Mouse (Mus musculus) left cerebral cortex, adult 2 months (tissue): ENCODE results near the gene Psmb10. TPM values are rescaled to one million over a fixed set of nuclear protein-coding genes. Genes with fewer than 3 reads are reported as not detected.

Source experiments
- DNase-seq, 2 experiments: peaks; one replicate each; pipeline ENCODE4 v3.0.0; 2021 to 2022; ENCODE audit warnings: low spot score in 2 of 2, mixed read lengths in 1 of 2; ENCODE audit errors: extremely low spot score in 1 of 2
- H3K27ac ChIP-seq: fragments of 200-600 bp; 2 replicates; pipeline ENCODE4 v1.8.1; 2022
- H3K4me3 ChIP-seq: fragments of 200-600 bp; 2 replicates; pipeline ENCODE4 v1.8.1; 2022
- CTCF ChIP-seq: fragments of 200-600 bp; IDR thresholded peaks from 2 replicates; pipeline ENCODE4 v1.8.1; 2022; ENCODE audit warnings: antibody characterized with exemption, mild to moderate bottlenecking, moderate library complexity
- intact Hi-C: fragments of 180-260 bp; cut with DNase I; formaldehyde crosslinking; loops from one replicate; pipeline ENCODE4 v1.15.1; 2025
- total RNA-seq, 2 experiments: library from RNA; stranded (reverse); gene quantifications; 2 replicates each; pipeline ENCODE4 v1.2.3; 2021

Psmb10 gene
- total RNA-seq, 2 experiments from 2014 or later = 90.3 to 91.9 TPM

- Histone ChIP-seq H3K4me3 (peak overlapping the region; percentile 70), H3K27ac (peak overlapping the region; percentile 98)
- DNase-seq = no peak
- intact Hi-C loops = no loop called here
- TF ChIP-seq CTCF = no peak
These were observed 2.2 kb downstream of the Psmb10 start for GRCm38 (mm10) chr8:105935863-105936603.

DNA sequence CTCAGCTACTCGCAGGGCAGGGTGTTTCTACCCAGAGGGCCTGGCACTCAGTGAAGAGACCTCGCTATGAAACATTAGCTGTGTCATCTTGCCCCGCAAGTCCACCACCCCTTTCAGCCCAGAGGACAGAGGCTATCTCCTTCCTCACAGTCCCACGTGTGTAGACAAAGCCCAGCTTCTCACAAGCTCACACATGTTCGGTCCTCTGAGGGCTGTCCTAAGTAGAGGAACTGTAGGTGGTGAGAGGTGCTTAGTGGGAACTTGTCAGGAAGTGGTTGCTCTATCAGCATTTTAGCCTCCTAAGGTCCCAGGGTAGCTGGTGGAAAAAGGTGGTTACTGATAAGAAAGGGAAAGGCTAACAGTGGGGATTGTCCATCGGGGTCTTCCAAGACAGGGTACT, 3.1 kb downstream of the Psmb10 start:
- TF ChIP-seq CTCF = no peak
- DNase-seq = no peak
- Histone ChIP-seq H3K4me3 (no peak overlapping the region), H3K27ac (no peak overlapping the region)
- intact Hi-C loops = no loop called here

GRCm38 (mm10) chr8:105933762-105934161, 4.5 kb downstream of the Psmb10 start, which contains the start of gene Ctrl:
Gene Ctrl (minus strand): TSS chr8:105933862.
- DNase-seq = no peak
- intact Hi-C loops = no loop called here
- H3K4me3 ChIP-seq = no peak within 1 kb of the TSS
- TF ChIP-seq CTCF = no peak
- no peak within 1 kb of the TSS for H3K27ac ChIP-seq

DNA sequence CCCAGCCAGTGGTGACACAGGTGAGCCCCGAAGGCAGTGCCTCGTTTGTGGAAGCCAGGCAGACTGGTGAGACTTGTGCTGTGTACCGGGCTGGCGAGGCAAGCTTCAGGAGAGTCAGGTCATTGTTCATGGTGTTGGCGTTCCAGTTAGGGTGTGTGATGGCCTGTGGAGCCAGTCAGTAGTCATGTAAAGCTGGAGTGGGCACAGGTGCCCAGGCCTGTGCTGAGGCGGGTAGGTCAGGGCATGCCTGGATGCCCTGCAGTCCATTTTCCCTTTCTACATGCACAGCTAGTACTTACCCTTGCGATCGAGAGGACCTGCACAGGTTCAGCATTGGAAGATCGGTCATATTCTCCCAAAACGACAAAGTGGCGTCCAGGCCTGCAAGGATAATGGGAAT, 5.7 kb downstream of the Psmb10 start:
- intact Hi-C loops = no loop called here
- DNase-seq = no peak
- no peak for TF ChIP-seq CTCF
- Histone ChIP-seq H3K4me3 (no peak overlapping the region), H3K27ac (no peak overlapping the region)

DNA sequence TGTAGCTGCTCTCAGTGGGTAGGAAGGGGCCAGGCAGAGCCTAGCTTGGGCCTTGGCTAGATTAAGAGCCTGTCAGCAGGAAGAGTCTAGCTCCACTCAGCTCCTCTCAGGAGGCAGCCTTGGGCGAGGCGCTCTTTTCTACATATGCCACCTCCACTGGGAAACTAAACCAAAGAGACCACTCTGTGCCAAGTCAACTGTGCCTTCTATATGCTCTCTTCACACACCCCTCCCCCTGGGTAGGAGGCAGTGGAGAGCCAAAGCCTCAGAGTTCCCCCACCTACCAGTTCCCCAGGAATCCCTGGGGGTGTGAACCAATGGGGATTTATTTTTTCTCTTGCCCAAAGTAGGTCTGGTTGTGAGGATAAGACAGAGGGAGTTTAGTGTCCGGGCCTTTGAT, 7.0 kb downstream of the Psmb10 start:
- no peak for DNase-seq
- intact Hi-C loops = loop anchor here (2.0 kb wide), 3 partner anchors 38 to 96 kb away; partner anchors contain the start of genes Nrn1l and Thap11
- Histone ChIP-seq H3K4me3 (no peak overlapping the region), H3K27ac (peak overlapping the region; percentile 82)
- TF ChIP-seq CTCF = no peak

DNA sequence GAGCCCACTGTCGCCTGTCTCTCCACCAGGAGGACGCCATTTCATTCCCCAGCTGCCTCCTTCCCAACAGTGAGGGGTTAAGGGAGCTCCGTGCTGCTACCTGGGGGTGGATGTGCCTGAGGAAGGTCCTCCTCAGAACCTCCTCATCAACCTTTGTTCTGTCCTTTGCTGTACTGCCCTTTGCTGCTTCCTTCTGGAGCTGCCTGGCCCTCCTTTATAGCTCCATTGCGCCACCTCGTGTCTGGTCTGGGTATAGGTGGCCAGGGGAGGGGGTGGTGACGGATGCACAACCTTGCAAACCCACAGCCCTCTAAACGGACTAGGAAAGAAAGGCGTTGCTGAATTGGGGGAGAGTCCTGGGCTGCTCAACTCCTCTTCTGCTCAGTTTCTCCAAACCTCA, 7.6 kb downstream of the Psmb10 start:
- Histone ChIP-seq H3K27ac (peak overlapping the region; percentile 82), H3K4me3 (no peak overlapping the region)
- DNase-seq = peak; percentile 74 to 92
- peak; percentile 92 for TF ChIP-seq CTCF
- intact Hi-C loops = loop anchor here (1.0 to 2.0 kb wide), 4 partner anchors 38 to 216 kb away; partner anchors contain the start of genes Nrn1l and Thap11

DNA sequence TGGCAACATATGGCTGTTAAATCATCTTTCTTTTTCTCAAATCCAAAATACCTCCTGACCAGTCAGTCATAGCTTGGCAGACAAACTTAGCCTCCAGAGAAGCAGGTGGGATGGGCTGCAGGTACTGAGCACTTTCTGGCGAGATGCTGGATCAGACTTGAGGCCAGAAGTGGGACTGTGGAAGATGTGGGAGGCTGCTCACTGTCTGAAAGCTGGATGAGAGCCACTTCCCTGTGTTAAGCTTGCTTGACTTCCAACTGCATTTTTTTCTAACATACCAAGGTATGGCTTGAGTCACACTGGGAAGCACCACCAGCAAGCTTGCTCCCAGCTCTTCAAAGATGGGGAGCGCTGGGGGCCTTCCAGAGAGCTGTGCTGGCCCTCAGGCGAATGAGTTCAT, 13.1 kb downstream of the Psmb10 start:
- peak overlapping the region; percentile 80 for H3K27ac ChIP-seq
- intact Hi-C loops = no loop called here
- TF ChIP-seq CTCF = no peak
- no peak for DNase-seq
- no peak overlapping the region for H3K4me3 ChIP-seq

DNA sequence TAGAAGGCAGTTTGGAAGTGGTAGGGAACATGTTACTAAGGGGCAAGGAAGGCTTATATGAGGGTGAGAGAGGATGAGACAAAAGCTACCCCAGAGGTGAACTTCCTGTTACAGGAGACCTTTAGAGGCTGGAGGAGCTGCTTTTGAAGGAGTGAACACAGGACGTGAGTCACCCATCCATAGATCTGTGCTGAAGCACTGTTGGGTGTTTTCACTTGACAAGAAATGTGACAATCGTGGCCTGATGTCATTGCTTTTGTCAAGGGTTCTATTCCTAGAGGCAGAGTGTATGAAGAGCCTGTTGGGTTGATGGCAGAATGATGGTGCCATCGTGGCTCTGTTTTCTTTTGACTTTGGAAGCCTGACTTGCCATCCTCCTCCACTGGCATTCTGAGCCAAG, 18.9 kb downstream of the Psmb10 start:
- peak in 1 of 2 experiments; percentile 20 for DNase-seq
- no peak for TF ChIP-seq CTCF
- peak overlapping the region; percentile 38; the same call in 1 of the 2 replicates for H3K27ac ChIP-seq
- H3K4me3 ChIP-seq = no peak overlapping the region
- intact Hi-C loops = no loop called here

GRCm38 (mm10) chr8:105900941-105901616, 37.2 kb downstream of the Psmb10 start:
- no peak for TF ChIP-seq CTCF
- intact Hi-C loops = loop anchor here (2.0 kb wide), 1 partner anchor 110 kb away; the partner anchor contains the start of gene Ddx28
- no peak for DNase-seq
- Histone ChIP-seq H3K4me3 (peak overlapping the region; percentile 98), H3K27ac (peak overlapping the region; percentile 97)

DNA sequence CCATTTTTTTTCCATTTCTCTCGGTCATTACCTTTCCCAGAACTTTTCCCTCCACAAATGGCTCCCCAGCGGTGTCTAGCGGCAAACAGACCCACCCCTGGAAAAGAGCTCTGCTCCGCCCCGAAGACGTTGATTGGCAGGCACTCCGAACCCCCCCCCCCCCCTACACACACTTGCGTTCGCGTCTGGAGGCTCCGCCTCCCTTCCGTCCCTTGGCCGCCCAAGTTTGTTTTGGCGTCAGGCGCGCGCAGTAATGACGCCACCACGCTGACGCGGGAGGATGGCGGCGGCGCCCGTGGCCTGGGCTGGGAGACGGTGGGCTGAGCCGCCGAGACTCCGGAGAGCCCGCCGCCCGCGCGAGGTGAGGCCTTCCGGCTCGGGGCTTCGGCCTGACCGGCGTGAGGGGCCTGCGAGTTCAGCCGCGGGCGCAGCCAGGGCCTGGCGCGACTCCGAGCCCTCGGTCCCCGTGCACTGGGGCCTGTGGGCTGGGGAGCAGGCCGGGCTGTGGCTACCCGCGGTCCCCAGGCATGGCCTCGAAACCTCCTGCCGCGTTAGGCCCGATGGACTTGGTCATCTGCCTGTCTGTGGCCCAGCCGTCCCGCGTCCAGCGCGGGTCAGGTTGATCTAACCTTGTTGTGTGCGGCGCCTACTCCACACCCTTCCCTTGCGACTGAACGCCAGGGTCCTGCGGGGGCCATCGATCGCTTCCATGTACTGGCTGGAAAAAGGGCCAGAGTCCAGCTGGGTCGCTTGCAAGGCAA, 37.9 kb downstream of the Psmb10 start, which contains the start of gene Pskh1:
TSS of gene Pskh1 (plus strand) at position 262 of the 761 bp plus-strand sequence.
- Histone ChIP-seq H3K4me3 (peak within 1 kb of the TSS; percentile 98), H3K27ac (peak within 1 kb of the TSS; percentile 97)
- no peak for TF ChIP-seq CTCF
- peak; percentile 92 to 96 for DNase-seq
- intact Hi-C loops = loop anchor here (2.0 kb wide), 1 partner anchor 110 kb away; the partner anchor contains the start of gene Ddx28

DNA sequence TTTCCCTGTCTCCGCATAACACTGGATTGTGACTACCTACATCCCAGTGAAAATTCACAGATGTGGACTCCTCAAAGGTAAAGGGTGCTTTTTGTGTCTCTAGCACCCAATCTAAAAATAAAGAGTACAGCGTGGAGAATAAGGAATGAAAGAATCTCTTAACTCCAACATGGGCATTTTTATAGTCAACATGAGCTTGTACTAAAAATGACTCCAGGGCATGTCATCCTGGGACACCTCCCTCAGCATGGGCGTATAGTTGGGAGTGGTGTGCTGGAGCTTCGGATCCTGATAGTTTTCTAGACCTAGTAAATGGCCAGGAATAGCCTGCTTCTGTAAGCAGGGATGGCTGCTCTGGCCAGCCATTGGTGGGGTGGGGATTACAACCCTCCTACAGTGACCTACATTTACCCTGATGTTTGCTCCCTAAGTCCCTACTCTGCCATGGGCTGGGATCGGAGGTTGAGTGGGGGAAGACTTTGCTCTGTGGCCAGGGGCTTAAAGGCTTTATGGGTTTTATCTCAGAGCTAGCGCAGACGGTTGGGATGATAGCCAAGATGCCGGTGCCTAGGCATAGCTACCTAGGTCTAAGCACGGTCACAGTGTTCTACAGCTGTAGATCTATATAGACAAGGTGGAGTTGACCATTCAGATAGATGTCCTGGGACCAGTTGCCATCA, 40.3 kb downstream of the Psmb10 start:
- no peak for TF ChIP-seq CTCF

More for the DNA sequence above, 40.3 kb downstream of the Psmb10 start:
- no peak overlapping the region for H3K27ac ChIP-seq
- intact Hi-C loops = no loop called here
- no peak overlapping the region for H3K4me3 ChIP-seq
- DNase-seq = no peak
